Mouse (Mus musculus) CH12.LX (cell line): ENCODE measurements around the gene Smim20. TPM values are rescaled to one million over a fixed set of nuclear protein-coding genes. Genes with fewer than 3 reads are reported as not detected.

Experiments
- DNase-seq: peaks from one replicate; pipeline ENCODE4 v3.0.0-alpha.2; 2013; ENCODE audit errors: extremely low read depth
- H3K27ac ChIP-seq: 2 replicates; pipeline ENCODE4 v1.5.1; 2012; ENCODE audit warnings: low read depth, mild to moderate bottlenecking, control low read depth, moderate library complexity; ENCODE audit not compliant: insufficient read depth
- H3K27me3 ChIP-seq: replicated peaks from 2 replicates; pipeline ENCODE3; 2012; ENCODE audit warnings: inconsistent platforms
- H3K36me3 ChIP-seq, 2 experiments: replicated peaks in 1 of 2; 2 replicates each; pipeline versions ENCODE3 to v1.6.1; 2012; ENCODE audit warnings: inconsistent platforms in 1 of 2, low read length in 1 of 2, mild to moderate bottlenecking in 1 of 2, mixed read lengths in 1 of 2, moderate library complexity in 1 of 2; ENCODE audit not compliant: control insufficient read depth in 1 of 2, insufficient read depth in 1 of 2
- H3K4me1 ChIP-seq, 2 experiments: 2 replicates each; pipeline ENCODE4 v1.6.1; 2012; ENCODE audit warnings: inconsistent platforms in 1 of 2, moderate library complexity in 1 of 2; ENCODE audit not compliant: insufficient read depth in 2 of 2, control insufficient read depth in 1 of 2
- H3K4me2 ChIP-seq: 2 replicates; pipeline ENCODE4 v1.6.1; 2012; ENCODE audit warnings: low read depth, mild to moderate bottlenecking, control low read depth; ENCODE audit not compliant: poor library complexity, insufficient read depth, severe bottlenecking
- H3K4me3 ChIP-seq, 3 experiments: fragments of 150-350 bp in 1 of 3; sonication (generic) in 1 of 3; replicated peaks in 1 of 3; 2 replicates each; pipeline versions ENCODE3 to v1.5.1; 2011 to 2012; ENCODE audit warnings: low read depth in 2 of 3, low read length in 2 of 3, mild to moderate bottlenecking in 2 of 3, moderate library complexity in 2 of 3, control low read depth in 1 of 3, improper control_type of control experiment in 1 of 3, inconsistent platforms in 1 of 3, mixed read lengths in 1 of 3; ENCODE audit not compliant: poor library complexity in 1 of 3
- H3K79me2 ChIP-seq: replicated peaks from 2 replicates; pipeline ENCODE4 v1.6.1; 2012; ENCODE audit warnings: mild to moderate bottlenecking, moderate library complexity; ENCODE audit not compliant: control insufficient read depth, poor library complexity, insufficient read depth, severe bottlenecking; ENCODE audit errors: extremely low read depth
- H3K9ac ChIP-seq: 2 replicates; pipeline ENCODE4 v1.6.1; 2012; ENCODE audit warnings: low read depth, mild to moderate bottlenecking, control low read depth, moderate library complexity; ENCODE audit not compliant: insufficient read depth
- H3K9me3 ChIP-seq: replicated peaks from 2 replicates; pipeline ENCODE3; 2012; ENCODE audit warnings: low read length, inconsistent platforms, mixed read lengths
- BHLHE40 ChIP-seq: IDR thresholded peaks from 2 replicates; pipeline ENCODE4 v1.6.1; 2011; ENCODE audit warnings: mild to moderate bottlenecking, low read depth, low read length, improper control_type of control experiment
- CHD2 ChIP-seq: IDR thresholded peaks from 2 replicates; pipeline ENCODE4 v1.6.1; 2011; ENCODE audit warnings: low read length, improper control_type of control experiment
- CTCF ChIP-seq, 2 experiments: IDR thresholded peaks in 1 of 2; conservative IDR thresholded peaks in 1 of 2; 2 replicates each; pipeline ENCODE4 v1.5.1; 2011 to 2012; ENCODE audit warnings: low read depth in 2 of 2, low read length in 2 of 2, improper control_type of control experiment in 1 of 2, inconsistent platforms in 1 of 2, mild to moderate bottlenecking in 1 of 2, moderate library complexity in 1 of 2
- ELF1 ChIP-seq: IDR thresholded peaks from 2 replicates; pipeline ENCODE4 v1.6.1; 2014; ENCODE audit warnings: low read depth, mild to moderate bottlenecking, inconsistent platforms, low read length, improper control_type of control experiment
- EP300 ChIP-seq: IDR thresholded peaks from 2 replicates; pipeline ENCODE4 v1.6.1; 2011; ENCODE audit warnings: low read length, improper control_type of control experiment
- ETS1 ChIP-seq: conservative IDR thresholded peaks from 2 replicates; pipeline ENCODE4 v1.6.1; 2012; ENCODE audit warnings: low read depth, mild to moderate bottlenecking, inconsistent platforms, low read length, improper control_type of control experiment, moderate library complexity
- HCFC1 ChIP-seq: IDR thresholded peaks from 2 replicates; pipeline ENCODE4 v1.6.1; 2012; ENCODE audit warnings: low read depth, mild to moderate bottlenecking, inconsistent platforms, low read length, improper control_type of control experiment
- IRF4 ChIP-seq: IDR thresholded peaks from 2 replicates; pipeline ENCODE4 v1.6.1; 2014; ENCODE audit warnings: low read depth, mild to moderate bottlenecking, inconsistent platforms, low read length, improper control_type of control experiment
- JUN ChIP-seq: IDR thresholded peaks from 2 replicates; pipeline ENCODE4 v1.6.1; 2011; ENCODE audit warnings: low read depth, mild to moderate bottlenecking, low read length, improper control_type of control experiment, moderate library complexity; ENCODE audit not compliant: insufficient read depth
- MAX ChIP-seq: IDR thresholded peaks from 2 replicates; pipeline ENCODE4 v1.6.1; 2011; ENCODE audit warnings: low read length, improper control_type of control experiment
- MAZ ChIP-seq: IDR thresholded peaks from 2 replicates; pipeline ENCODE4 v1.6.1; 2012; ENCODE audit warnings: low read depth, mild to moderate bottlenecking, inconsistent platforms, low read length, improper control_type of control experiment, moderate library complexity
- MEF2A ChIP-seq: IDR thresholded peaks from 2 replicates; pipeline ENCODE4 v1.6.1; 2014; ENCODE audit warnings: low read depth, mild to moderate bottlenecking, inconsistent platforms, low read length, improper control_type of control experiment, borderline replicate concordance
- MXI1 ChIP-seq: IDR thresholded peaks from 2 replicates; pipeline ENCODE4 v1.6.1; 2011; ENCODE audit warnings: mild to moderate bottlenecking, low read depth, low read length, improper control_type of control experiment
- MYC ChIP-seq: IDR thresholded peaks from 2 replicates; pipeline ENCODE4 v1.6.1; 2011; ENCODE audit warnings: low read depth, mild to moderate bottlenecking, improper control_type of control experiment, low read length
- NRF1 ChIP-seq: IDR thresholded peaks from 2 replicates; pipeline ENCODE4 v1.6.1; 2014; ENCODE audit warnings: low read depth, mild to moderate bottlenecking, inconsistent platforms, low read length, improper control_type of control experiment, moderate library complexity
- RAD21 ChIP-seq: IDR thresholded peaks from 2 replicates; pipeline ENCODE4 v1.6.1; 2011; ENCODE audit warnings: low read depth, mild to moderate bottlenecking, low read length, improper control_type of control experiment, moderate library complexity
- TBP ChIP-seq: conservative IDR thresholded peaks from 2 replicates; pipeline ENCODE4 v1.6.1; 2011; ENCODE audit warnings: low read depth, low read length, improper control_type of control experiment
- TCF12 ChIP-seq: IDR thresholded peaks from 2 replicates; pipeline ENCODE4 v1.6.1; 2014; ENCODE audit warnings: low read depth, mild to moderate bottlenecking, inconsistent platforms, low read length, improper control_type of control experiment
- UBTF ChIP-seq: IDR thresholded peaks from 2 replicates; pipeline ENCODE4 v1.6.1; 2012; ENCODE audit warnings: low read depth, mild to moderate bottlenecking, inconsistent platforms, low read length, improper control_type of control experiment, moderate library complexity
- USF1 ChIP-seq: IDR thresholded peaks from 2 replicates; pipeline ENCODE4 v1.6.1; 2014; ENCODE audit warnings: low read depth, mild to moderate bottlenecking, inconsistent platforms, low read length, improper control_type of control experiment
- USF2 ChIP-seq: conservative IDR thresholded peaks from 2 replicates; pipeline ENCODE4 v1.6.1; 2011; ENCODE audit warnings: low read depth, low read length, improper control_type of control experiment
- ZC3H11A ChIP-seq: IDR thresholded peaks from 2 replicates; pipeline ENCODE4 v1.6.1; 2012; ENCODE audit warnings: low read depth, mild to moderate bottlenecking, inconsistent platforms, low read length, improper control_type of control experiment
- ZKSCAN1 ChIP-seq: IDR thresholded peaks from 2 replicates; pipeline ENCODE4 v1.6.1; 2012; ENCODE audit warnings: low read depth, inconsistent platforms, low read length, improper control_type of control experiment, borderline replicate concordance
- ZMIZ1 ChIP-seq: IDR thresholded peaks from 2 replicates; pipeline ENCODE4 v1.6.1; 2012; ENCODE audit warnings: low read depth, mild to moderate bottlenecking, inconsistent platforms, low read length, improper control_type of control experiment
- ZNF384 ChIP-seq: IDR thresholded peaks from 2 replicates; pipeline ENCODE4 v1.6.1; 2012; ENCODE audit warnings: low read depth, low read length, improper control_type of control experiment, inconsistent platforms
- dilution Hi-C: fragments of 300-500 bp; cut with MboI; formaldehyde crosslinking; loops from 2 replicates; pipeline ENCODE4 v1.14.3; 2020; ENCODE audit warnings: low sequenced_read_pairs; ENCODE audit not compliant: extremely low pct_unique_long_range_greater_than_20kb, extremely low pct_ligation_motif_present
- in situ Hi-C: fragments of 300-500 bp; cut with MboI; formaldehyde crosslinking; loops from 3 replicates; pipeline ENCODE4 v1.14.3; 2019; ENCODE audit warnings: low sequenced_read_pairs, low pct_ligation_motif_present, low pct_unique_long_range_greater_than_20kb, mixed read lengths
- polyA plus RNA-seq: library from polyadenylated mRNA; unstranded; fragments of >175 nt; gene quantifications from 2 replicates; pipeline ENCODE4 v1.2.1, GENCODE M21; 2012; ENCODE audit warnings: low read depth; ENCODE audit not compliant: insufficient read length
- total RNA-seq, 2 experiments: library from RNA; depleted of rRNA; stranded (reverse); fragments of 300-350 nt in 1 of 2; fragments of >200 nt in 1 of 2; gene quantifications; 2 replicates each; pipeline ENCODE4 v1.2.3; 2012 to 2014

Gene Smim20
- total and polyA plus RNA-seq, 3 experiments = 52.1 to 93.5 (median 54.3) TPM

- Histone ChIP-seq H3K27me3 (no peaks in the 10 kb centered on the region), H3K79me2 (no peaks in the 10 kb centered on the region), H3K4me3 (no peak overlapping the region), H3K4me2 (no peak overlapping the region), H3K4me1 (peaks cover 8 to 45% of the 10 kb centered on the region in 2 experiments), H3K9me3 (no peaks in the 10 kb centered on the region), H3K36me3 (no peaks in the 10 kb centered on the region), H3K27ac (no peak overlapping the region), H3K9ac (no peak overlapping the region)
- no peak for DNase-seq
- dilution Hi-C loops = no loop called here
- in situ Hi-C loops = no loop called here
- TF ChIP-seq JUN (no peak), EP300 (no peak), IRF4 (no peak), MAZ (no peak), RAD21 (no peak), CTCF (conservative IDR thresholded peaks at IDR 0.05 in 1 of 2, IDR thresholded peaks at IDR 0.05 in 1 of 2; ENCODE audit: low read depth in 2 of 2, low read length in 2 of 2) (no peak), CHD2 (no peak), TCF12 (no peak), USF1 (no peak), ELF1 (no peak), MEF2A (no peak), ZKSCAN1 (no peak), NRF1 (no peak), HCFC1 (no peak), ZC3H11A (no peak), ZNF384 (no peak), UBTF (no peak), ZMIZ1 (no peak), TBP (no peak)
- TF ChIP-seq, all 38 proteins: peak for 0
Measured at GRCm38 (mm10) chr5:53294627-53295026, 27.7 kb downstream of the Smim20 start.

GRCm38 (mm10) chr5:53296961-53297360 is 30.1 kb downstream of the Smim20 start:
- Histone ChIP-seq H3K4me1 (peaks cover 8 to 42% of the 10 kb centered on the region in 2 experiments), H3K9ac (no peak overlapping the region), H3K79me2 (no peaks in the 10 kb centered on the region), H3K36me3 (no peaks in the 10 kb centered on the region), H3K9me3 (no peaks in the 10 kb centered on the region), H3K27me3 (no peaks in the 10 kb centered on the region), H3K4me2 (no peak overlapping the region), H3K4me3 (no peak overlapping the region), H3K27ac (no peak overlapping the region)
- no peak for DNase-seq
- in situ Hi-C loops (no loop called here), dilution Hi-C loops (no loop called here)
- TF ChIP-seq NRF1 (no peak), MAX (no peak), USF2 (no peak), JUN (no peak), TBP (no peak), BHLHE40 (no peak), MXI1 (no peak), ETS1 (no peak), USF1 (no peak), ZKSCAN1 (no peak), MAZ (no peak), MYC (no peak), CHD2 (no peak)
